Mouse (Mus musculus): Measurements from ENCODE around the gene Ptbp1. TPM values are rescaled to one million over a fixed set of nuclear protein-coding genes. Genes with fewer than 3 reads are reported as not detected.

Gene Ptbp1
- 40.2 TPM for polyA plus RNA-seq (2014; fragmentation: Illumina TruSeq; extraction: RNeasy Lipid Tissue Mini Kit (QIAGEN cat#74804); ENCODE audit: low read depth, low replicate concordance)

DNA sequence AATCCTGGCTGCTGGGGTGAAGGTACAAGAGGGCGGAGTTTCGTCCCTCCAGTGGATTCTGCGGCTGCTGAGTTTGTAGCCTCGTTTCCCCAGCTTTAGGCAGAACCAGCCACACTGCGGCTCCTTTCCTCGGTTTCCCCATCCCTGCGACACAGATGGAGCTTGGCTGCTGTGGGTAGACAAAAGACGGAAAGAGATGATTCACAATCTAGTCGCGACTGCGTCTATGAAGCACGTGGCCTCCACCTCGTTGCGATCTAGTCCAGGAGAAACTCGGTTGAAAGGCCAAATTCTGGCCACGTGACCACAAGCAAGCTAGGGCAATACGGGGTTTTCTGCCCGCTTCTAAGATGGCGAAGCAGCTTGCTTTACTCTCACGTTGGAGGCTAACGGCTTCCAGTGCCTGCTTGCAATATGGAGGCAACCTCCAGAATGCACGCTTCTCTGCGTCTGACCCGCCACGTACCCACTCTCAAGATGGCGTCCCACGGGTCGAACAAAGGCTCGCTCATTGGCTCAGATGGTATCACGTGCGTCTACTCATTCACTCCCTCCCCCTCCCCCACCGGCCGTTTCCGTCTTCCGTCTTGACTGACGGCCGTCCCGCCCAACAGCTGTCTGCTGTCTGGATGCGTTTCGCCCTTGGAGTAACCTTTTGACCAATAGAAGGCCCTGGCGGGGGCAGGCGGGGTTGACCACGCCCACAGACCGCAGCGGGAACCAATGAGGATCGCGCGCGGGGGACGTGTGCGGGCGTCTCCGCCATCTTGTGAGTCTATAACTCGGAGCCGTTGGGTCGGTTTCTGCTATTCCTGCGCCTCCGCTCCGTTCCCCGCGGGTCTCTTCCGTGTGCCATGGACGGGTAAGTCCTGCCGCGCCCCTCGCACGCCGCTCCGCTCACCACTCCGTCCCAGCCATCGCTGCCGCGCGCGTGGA lies at the start of gene Ptbp1:
Gene Ptbp1 (plus strand): TSS at position 568 of the 936 bp plus-strand sequence.

DNA sequence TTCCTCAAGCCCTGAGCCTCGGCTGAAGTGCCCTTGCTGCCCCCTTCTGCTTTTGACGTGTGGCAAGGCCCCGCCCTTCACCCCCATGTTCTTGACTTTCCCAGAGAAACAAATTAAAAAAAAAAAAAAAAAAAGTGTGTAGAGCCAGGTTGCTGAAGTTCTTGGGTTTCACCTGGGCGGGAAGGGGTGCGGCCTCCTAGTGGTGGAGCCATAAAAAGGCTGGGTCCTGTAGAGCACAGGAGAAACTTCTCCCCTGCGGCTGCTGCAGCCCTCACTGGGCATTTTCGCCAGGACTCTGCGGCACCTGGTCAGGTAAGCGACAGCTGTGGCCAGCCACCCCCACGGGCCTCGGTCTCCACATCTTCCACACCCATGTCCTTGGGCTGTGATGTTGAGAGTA lies 33.4 kb upstream of the Ptbp1 start, which contains the start of gene Misp:
Gene Misp (plus strand): TSS at position 208 of the 400 bp plus-strand sequence.

GRCm38 (mm10) chr10:79874290-79874862 lies 20.1 kb downstream of the Ptbp1 start, which contains the start of the genes Prtn3 and Plppr3:
Gene Prtn3 (plus strand): TSS chr10:79874476.
Gene Plppr3 (minus strand): TSS chr10:79874634.

GRCm38 (mm10) chr10:79886054-79886453 lies 31.8 kb downstream of the Ptbp1 start, which contains the start of gene Elane:
Gene Elane (plus strand): TSS chr10:79886247.

GRCm38 (mm10) chr10:79890670-79891069 lies 36.4 kb downstream of the Ptbp1 start, which contains the start of gene Cfd:
Gene Cfd (plus strand): TSS chr10:79890853.

DNA sequence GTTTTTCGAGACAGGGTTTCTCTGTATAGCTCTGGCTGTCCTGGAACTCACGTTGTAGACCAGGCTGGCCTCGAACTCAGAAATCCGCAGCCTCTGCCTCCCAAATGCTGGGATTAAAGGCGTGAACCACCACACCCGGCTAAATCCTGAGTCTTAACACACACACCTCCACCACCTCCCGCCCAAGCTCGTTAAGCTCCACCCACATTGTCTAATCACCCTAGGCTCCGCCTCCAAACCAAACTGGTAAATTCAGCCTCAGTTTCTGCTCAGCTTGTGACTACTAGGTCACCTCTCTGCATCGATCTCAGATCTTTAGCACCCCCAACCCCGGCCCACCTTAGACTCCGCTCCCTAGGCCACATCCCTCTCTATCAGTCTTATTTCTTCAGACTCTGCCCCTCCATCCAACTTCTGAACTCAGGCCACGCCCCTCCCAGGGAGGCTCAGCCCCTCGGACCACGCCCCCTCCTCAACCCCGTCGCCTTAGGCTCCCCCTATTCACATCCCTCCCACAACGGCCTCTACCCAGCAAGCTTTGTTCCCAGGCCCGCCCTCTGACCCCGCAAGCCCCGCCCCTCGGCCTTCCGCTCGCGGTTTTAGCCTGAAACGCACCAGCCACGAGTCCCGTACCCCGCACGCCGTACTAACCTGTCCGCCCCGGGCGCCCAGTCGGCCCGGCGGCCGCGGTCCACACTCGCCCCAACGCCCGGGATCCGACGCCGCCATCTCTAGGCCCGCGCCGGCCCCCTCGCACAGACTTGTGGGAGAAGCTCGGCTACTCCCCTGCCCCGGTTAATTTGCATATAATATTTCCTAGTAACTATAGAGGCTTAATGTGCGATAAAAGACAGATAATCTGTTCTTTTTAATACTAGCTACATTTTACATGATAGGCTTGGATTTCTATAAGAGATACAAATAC lies 54.2 kb downstream of the Ptbp1 start, which contains the start of gene Med16:
Gene Med16 (minus strand): TSS at position 757 of the 925 bp plus-strand sequence.

DNA sequence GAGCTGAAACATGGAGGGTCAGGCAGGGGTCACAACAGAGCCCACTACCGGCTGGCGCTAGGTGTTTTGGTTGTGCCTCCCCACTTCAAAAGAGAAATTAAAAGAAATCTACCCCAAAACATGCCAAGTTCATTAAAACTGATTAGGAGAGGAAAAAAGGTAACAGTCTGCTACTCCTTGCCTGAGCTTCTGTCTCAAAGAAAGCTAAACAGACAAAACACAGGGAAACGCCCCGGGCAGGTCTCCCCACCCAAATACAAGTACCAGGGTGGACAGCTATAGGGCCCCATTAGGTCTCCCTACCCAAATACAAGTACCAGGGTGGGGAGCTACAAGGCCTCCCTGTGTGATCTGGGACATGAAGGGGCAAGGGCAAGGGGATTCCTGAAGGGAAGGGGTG lies 56.3 kb downstream of the Ptbp1 start, which contains the start of gene Gm26602:
Gene Gm26602 (plus strand): TSS at position 301 of the 400 bp plus-strand sequence.

Other genes starting within 250 kb of the Ptbp1 start
- 0.07 TPM for gene C2cd4c, start 240.4 kb upstream of the Ptbp1 start, polyA plus RNA-seq (2014; fragmentation: Illumina TruSeq; extraction: RNeasy Lipid Tissue Mini Kit (QIAGEN cat#74804); ENCODE audit: low read depth, low replicate concordance)
- gene Shc2, start 216.5 kb upstream of the Ptbp1 start, polyA plus RNA-seq (2014; fragmentation: Illumina TruSeq; extraction: RNeasy Lipid Tissue Mini Kit (QIAGEN cat#74804); ENCODE audit: low read depth, low replicate concordance), result 1.9 TPM
- gene Odf3l2, start 208.7 kb upstream of the Ptbp1 start, polyA plus RNA-seq (2014; fragmentation: Illumina TruSeq; extraction: RNeasy Lipid Tissue Mini Kit (QIAGEN cat#74804); ENCODE audit: low read depth, low replicate concordance), result not detected
- gene Madcam1, start 189.9 kb upstream of the Ptbp1 start, polyA plus RNA-seq (2014; fragmentation: Illumina TruSeq; extraction: RNeasy Lipid Tissue Mini Kit (QIAGEN cat#74804); ENCODE audit: low read depth, low replicate concordance), result not detected
- gene Tpgs1, start 185.1 kb upstream of the Ptbp1 start, polyA plus RNA-seq (2014; fragmentation: Illumina TruSeq; extraction: RNeasy Lipid Tissue Mini Kit (QIAGEN cat#74804); ENCODE audit: low read depth, low replicate concordance), result not detected
- 11.0 TPM for gene Cdc34, start 172.2 kb upstream of the Ptbp1 start, polyA plus RNA-seq (2014; fragmentation: Illumina TruSeq; extraction: RNeasy Lipid Tissue Mini Kit (QIAGEN cat#74804); ENCODE audit: low read depth, low replicate concordance)
- not detected for gene Gzmm, start 165.4 kb upstream of the Ptbp1 start, polyA plus RNA-seq (2014; fragmentation: Illumina TruSeq; extraction: RNeasy Lipid Tissue Mini Kit (QIAGEN cat#74804); ENCODE audit: low read depth, low replicate concordance)
- gene Bsg, start 149.9 kb upstream of the Ptbp1 start, polyA plus RNA-seq (2014; fragmentation: Illumina TruSeq; extraction: RNeasy Lipid Tissue Mini Kit (QIAGEN cat#74804); ENCODE audit: low read depth, low replicate concordance), result 293 TPM
- gene Hcn2, start 137.8 kb upstream of the Ptbp1 start, polyA plus RNA-seq (2014; fragmentation: Illumina TruSeq; extraction: RNeasy Lipid Tissue Mini Kit (QIAGEN cat#74804); ENCODE audit: low read depth, low replicate concordance), result not detected
- gene Polrmt, start 107.8 kb upstream of the Ptbp1 start, polyA plus RNA-seq (2014; fragmentation: Illumina TruSeq; extraction: RNeasy Lipid Tissue Mini Kit (QIAGEN cat#74804); ENCODE audit: low read depth, low replicate concordance), result 0.70 TPM
- not detected for gene Fgf22, start 99.4 kb upstream of the Ptbp1 start, polyA plus RNA-seq (2014; fragmentation: Illumina TruSeq; extraction: RNeasy Lipid Tissue Mini Kit (QIAGEN cat#74804); ENCODE audit: low read depth, low replicate concordance)
- gene Rnf126, start 87.5 kb upstream of the Ptbp1 start, polyA plus RNA-seq (2014; fragmentation: Illumina TruSeq; extraction: RNeasy Lipid Tissue Mini Kit (QIAGEN cat#74804); ENCODE audit: low read depth, low replicate concordance), result 6.6 TPM
- gene Fstl3, start 77.2 kb upstream of the Ptbp1 start, polyA plus RNA-seq (2014; fragmentation: Illumina TruSeq; extraction: RNeasy Lipid Tissue Mini Kit (QIAGEN cat#74804); ENCODE audit: low read depth, low replicate concordance), result 3.6 TPM
- gene Prss57, start 63.5 kb upstream of the Ptbp1 start, polyA plus RNA-seq (2014; fragmentation: Illumina TruSeq; extraction: RNeasy Lipid Tissue Mini Kit (QIAGEN cat#74804); ENCODE audit: low read depth, low replicate concordance), result not detected
- 0.38 TPM for gene Palm, start 60.9 kb upstream of the Ptbp1 start, polyA plus RNA-seq (2014; fragmentation: Illumina TruSeq; extraction: RNeasy Lipid Tissue Mini Kit (QIAGEN cat#74804); ENCODE audit: low read depth, low replicate concordance)
- gene Misp, start 33.4 kb upstream of the Ptbp1 start, polyA plus RNA-seq (2014; fragmentation: Illumina TruSeq; extraction: RNeasy Lipid Tissue Mini Kit (QIAGEN cat#74804); ENCODE audit: low read depth, low replicate concordance), result not detected
- gene Prtn3, start 20.0 kb downstream of the Ptbp1 start, polyA plus RNA-seq (2014; fragmentation: Illumina TruSeq; extraction: RNeasy Lipid Tissue Mini Kit (QIAGEN cat#74804); ENCODE audit: low read depth, low replicate concordance), result not detected
- not detected for gene Plppr3, start 20.2 kb downstream of the Ptbp1 start, polyA plus RNA-seq (2014; fragmentation: Illumina TruSeq; extraction: RNeasy Lipid Tissue Mini Kit (QIAGEN cat#74804); ENCODE audit: low read depth, low replicate concordance)
- gene Elane, start 31.8 kb downstream of the Ptbp1 start, polyA plus RNA-seq (2014; fragmentation: Illumina TruSeq; extraction: RNeasy Lipid Tissue Mini Kit (QIAGEN cat#74804); ENCODE audit: low read depth, low replicate concordance), result not detected
- gene Cfd, start 36.4 kb downstream of the Ptbp1 start, polyA plus RNA-seq (2014; fragmentation: Illumina TruSeq; extraction: RNeasy Lipid Tissue Mini Kit (QIAGEN cat#74804); ENCODE audit: low read depth, low replicate concordance), result not detected
- 0.87 TPM for gene Med16, start 54.5 kb downstream of the Ptbp1 start, polyA plus RNA-seq (2014; fragmentation: Illumina TruSeq; extraction: RNeasy Lipid Tissue Mini Kit (QIAGEN cat#74804); ENCODE audit: low read depth, low replicate concordance)
- gene Gm26602, start 56.4 kb downstream of the Ptbp1 start, polyA plus RNA-seq (2014; fragmentation: Illumina TruSeq; extraction: RNeasy Lipid Tissue Mini Kit (QIAGEN cat#74804); ENCODE audit: low read depth, low replicate concordance), result not detected
- not detected for gene Kiss1r, start 62.5 kb downstream of the Ptbp1 start, polyA plus RNA-seq (2014; fragmentation: Illumina TruSeq; extraction: RNeasy Lipid Tissue Mini Kit (QIAGEN cat#74804); ENCODE audit: low read depth, low replicate concordance)
- 1.1 TPM for gene R3hdm4, start 66.8 kb downstream of the Ptbp1 start, polyA plus RNA-seq (2014; fragmentation: Illumina TruSeq; extraction: RNeasy Lipid Tissue Mini Kit (QIAGEN cat#74804); ENCODE audit: low read depth, low replicate concordance)
- 1.3 TPM for gene Arid3a, start 72.6 kb downstream of the Ptbp1 start, polyA plus RNA-seq (2014; fragmentation: Illumina TruSeq; extraction: RNeasy Lipid Tissue Mini Kit (QIAGEN cat#74804); ENCODE audit: low read depth, low replicate concordance)
- 2.0 TPM for gene Wdr18, start 105.7 kb downstream of the Ptbp1 start, polyA plus RNA-seq (2014; fragmentation: Illumina TruSeq; extraction: RNeasy Lipid Tissue Mini Kit (QIAGEN cat#74804); ENCODE audit: low read depth, low replicate concordance)
- gene Grin3b, start 116.3 kb downstream of the Ptbp1 start, polyA plus RNA-seq (2014; fragmentation: Illumina TruSeq; extraction: RNeasy Lipid Tissue Mini Kit (QIAGEN cat#74804); ENCODE audit: low read depth, low replicate concordance), result not detected
- gene Tmem259, start 129.9 kb downstream of the Ptbp1 start, polyA plus RNA-seq (2014; fragmentation: Illumina TruSeq; extraction: RNeasy Lipid Tissue Mini Kit (QIAGEN cat#74804); ENCODE audit: low read depth, low replicate concordance), result 1.0 TPM
- gene Cnn2, start 134.2 kb downstream of the Ptbp1 start, polyA plus RNA-seq (2014; fragmentation: Illumina TruSeq; extraction: RNeasy Lipid Tissue Mini Kit (QIAGEN cat#74804); ENCODE audit: low read depth, low replicate concordance), result 0.48 TPM
- gene Abca7, start 142.1 kb downstream of the Ptbp1 start, polyA plus RNA-seq (2014; fragmentation: Illumina TruSeq; extraction: RNeasy Lipid Tissue Mini Kit (QIAGEN cat#74804); ENCODE audit: low read depth, low replicate concordance), result 0.06 TPM
- not detected for gene Arhgap45, start 162.2 kb downstream of the Ptbp1 start, polyA plus RNA-seq (2014; fragmentation: Illumina TruSeq; extraction: RNeasy Lipid Tissue Mini Kit (QIAGEN cat#74804); ENCODE audit: low read depth, low replicate concordance)
- 0.28 TPM for gene Polr2e, start 185.4 kb downstream of the Ptbp1 start, polyA plus RNA-seq (2014; fragmentation: Illumina TruSeq; extraction: RNeasy Lipid Tissue Mini Kit (QIAGEN cat#74804); ENCODE audit: low read depth, low replicate concordance)
- gene Gpx4, start 192.7 kb downstream of the Ptbp1 start, polyA plus RNA-seq (2014; fragmentation: Illumina TruSeq; extraction: RNeasy Lipid Tissue Mini Kit (QIAGEN cat#74804); ENCODE audit: low read depth, low replicate concordance), result 260 TPM

Measured in testis, adult 10 weeks (tissue).